Mouse (Mus musculus): Measurements from ENCODE around the gene Clip1. TPM values are rescaled to one million over a fixed set of nuclear protein-coding genes. Genes with fewer than 3 reads are reported as not detected.

Gene Clip1
- total RNA-seq, 2 experiments from 2014 or later = 114 to 130 TPM

Other genes with a start within 250 kb of the Clip1 start
- gene Lrrc43, start 195.3 kb downstream of the Clip1 start, total RNA-seq (2021) = 1 to 10 TPM in 1 of 2 experiments, under 1 TPM in 1; 0.17 to 1.1 TPM
- gene Il31, start 195.1 kb downstream of the Clip1 start, total RNA-seq (2021) = not detected
- 1 to 10 TPM in 1 of 2 experiments, under 1 TPM in 1; 0.94 to 1.2 TPM for gene B3gnt4, start 174.2 kb downstream of the Clip1 start, total RNA-seq (2021)
- 10 to 100 TPM; 34.4 to 35.3 TPM for gene Diablo, start 160.4 kb downstream of the Clip1 start, total RNA-seq (2021)
- gene Gm49027, start 159.1 kb downstream of the Clip1 start, total RNA-seq (2021) = 1 to 10 TPM; 2.0 to 5.2 TPM
- gene Vps33a, start 111.6 kb downstream of the Clip1 start, total RNA-seq (2021) = 10 to 100 TPM; 80.6 to 82.4 TPM
- 10 to 100 TPM; 45.4 to 50.1 TPM for gene Zcchc8, start 36.5 kb upstream of the Clip1 start, total RNA-seq (2021)
- 100 to 1,000 TPM in 1 of 2 experiments, 10 to 100 TPM in 1; 90.6 to 108 TPM for gene Rsrc2, start 64.8 kb upstream of the Clip1 start, total RNA-seq (2021)
- 1 to 10 TPM; 1.9 to 2.9 TPM for gene Kntc1, start 65.1 kb upstream of the Clip1 start, total RNA-seq (2021)
- under 1 TPM in 1 of 2 experiments, not detected in 1; 0.12 TPM for gene Hcar2, start 180.9 kb upstream of the Clip1 start, total RNA-seq (2021)
- under 1 TPM; 0.61 to 0.74 TPM for gene Hcar1, start 195.4 kb upstream of the Clip1 start, total RNA-seq (2021)
- gene Denr, start 222.6 kb upstream of the Clip1 start, total RNA-seq (2021) = 10 to 100 TPM; 60.5 to 62.0 TPM
- 1 to 10 TPM in 1 of 2 experiments, under 1 TPM in 1; 0.54 to 1.4 TPM for gene Gm43518, start 242.8 kb upstream of the Clip1 start, total RNA-seq (2021)
- 1 to 10 TPM; 3.5 to 4.3 TPM for gene Ccdc62, start 246.1 kb upstream of the Clip1 start, total RNA-seq (2021)

Data from layer of hippocampus, postnatal 25 days (tissue).